Mouse (Mus musculus): ENCODE data around the gene Gnai2. TPM values are rescaled to one million over a fixed set of nuclear protein-coding genes. Genes with fewer than 3 reads are reported as not detected.
A peak's percentile ranks its signal among the peaks of the same experiment; 100 is the strongest.

The Gnai2 gene
- polyA plus RNA-seq, 1 experiment from 2014 or later: 144 TPM

DNA sequence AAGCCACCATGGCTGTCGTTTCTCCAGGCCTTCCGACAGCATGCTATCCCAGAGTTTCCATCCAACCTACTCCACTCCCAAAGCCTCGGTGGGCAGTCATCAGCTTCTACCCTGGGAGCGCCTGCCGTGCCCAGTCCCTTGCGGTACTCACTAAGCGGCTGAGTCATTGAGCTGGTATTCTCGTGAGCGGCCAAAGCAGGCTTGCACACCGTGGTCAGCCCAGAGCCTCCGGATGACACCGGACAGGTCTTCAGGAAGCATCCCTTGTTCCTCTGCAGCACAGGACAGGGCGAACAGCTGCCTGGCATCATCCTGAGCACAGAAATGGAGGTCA lies 15.7 kb downstream of the Gnai2 start:
- Histone ChIP-seq H3K27ac (peak overlapping the region; percentile 78), H3K9me3 (replicated peaks) (no peaks in the 10 kb centered on the region), H3K9ac (no peak overlapping the region), H3K27me3 (no peaks in the 10 kb centered on the region), H3K4me3 (replicated peaks) (no peak overlapping the region), H3K4me1 (replicated peaks) (peaks cover 41% of the 10 kb centered on the region), H3K4me2 (no peak overlapping the region), H3K36me3 (peaks cover 86% of the 10 kb centered on the region)
- peak; percentile 16 for ATAC-seq (ENCODE audit: low read depth)
- WGBS (ENCODE audit: insufficient replicate concordance): 71% methylated on average over 13 of the region's 13 CpGs
- DNase-seq: no peak

GRCm38 (mm10) chr9:107618778-107619545 lies 16.2 kb downstream of the Gnai2 start:
- Histone ChIP-seq H3K27me3 (no peaks in the 10 kb centered on the region), H3K36me3 (peaks cover 87% of the 10 kb centered on the region), H3K27ac (peak overlapping the region; percentile 78), H3K4me2 (0 out of 2 replicates have a peak overlapping the region, but pooled peaks have one; percentile 1), H3K9me3 (replicated peaks) (no peaks in the 10 kb centered on the region), H3K9ac (peak overlapping the region; percentile 41; the same call in 1 of the 2 replicates), H3K4me3 (replicated peaks) (no peak overlapping the region), H3K4me1 (replicated peaks) (peaks cover 36% of the 10 kb centered on the region)
- ATAC-seq (ENCODE audit: low read depth): peak; percentile 54
- WGBS (ENCODE audit: insufficient replicate concordance): 55% methylated on average over 13 of the region's 13 CpGs
- DNase-seq: no peak

DNA sequence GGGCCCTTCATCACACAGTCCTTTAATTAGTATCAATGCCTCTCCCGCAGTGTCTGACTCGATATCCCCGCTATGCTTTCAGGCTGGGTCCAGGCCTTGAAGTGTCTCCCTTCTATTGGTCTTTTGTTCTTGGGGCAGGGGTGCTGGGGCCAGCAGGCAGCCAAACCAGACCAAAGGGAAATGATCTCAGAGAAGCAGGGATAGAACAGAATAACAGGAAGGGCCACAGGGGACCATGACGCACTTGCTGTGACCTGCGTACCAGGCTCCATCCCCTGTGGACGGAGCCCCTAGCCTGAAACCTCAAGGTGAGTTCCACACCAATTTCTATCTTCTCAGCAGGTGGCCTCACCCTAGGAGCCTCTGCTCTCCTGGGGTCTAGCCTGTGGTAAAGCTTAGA lies 17.1 kb downstream of the Gnai2 start:
- DNase-seq: no peak
- Histone ChIP-seq H3K4me2 (no peak overlapping the region), H3K4me3 (replicated peaks) (no peak overlapping the region), H3K9ac (no peak overlapping the region), H3K27ac (peak overlapping the region; percentile 78), H3K4me1 (replicated peaks) (peaks cover 37% of the 10 kb centered on the region), H3K36me3 (peaks cover 82% of the 10 kb centered on the region), H3K27me3 (no peaks in the 10 kb centered on the region), H3K9me3 (replicated peaks) (no peaks in the 10 kb centered on the region)
- 87% methylated on average over 6 of the region's 6 CpGs for WGBS (ENCODE audit: insufficient replicate concordance)
- no peak for ATAC-seq (ENCODE audit: low read depth)

GRCm38 (mm10) chr9:107617461-107617860 lies 17.7 kb downstream of the Gnai2 start:
- Histone ChIP-seq H3K36me3 (peaks cover 77% of the 10 kb centered on the region), H3K4me2 (no peak overlapping the region), H3K4me1 (replicated peaks) (peaks cover 40% of the 10 kb centered on the region), H3K4me3 (replicated peaks) (no peak overlapping the region), H3K9me3 (replicated peaks) (no peaks in the 10 kb centered on the region), H3K27me3 (no peaks in the 10 kb centered on the region), H3K27ac (no peak overlapping the region), H3K9ac (no peak overlapping the region)
- WGBS (ENCODE audit: insufficient replicate concordance): 61% methylated on average over 2 of the region's 2 CpGs
- DNase-seq (no peak), ATAC-seq (ENCODE audit: low read depth) (no peak)

- Histone ChIP-seq H3K27me3 (no peaks in the 10 kb centered on the region), H3K4me3 (replicated peaks) (no peak overlapping the region), H3K36me3 (peaks cover 62% of the 10 kb centered on the region), H3K27ac (no peak overlapping the region), H3K4me1 (replicated peaks) (peaks cover 54% of the 10 kb centered on the region), H3K9me3 (replicated peaks) (no peaks in the 10 kb centered on the region), H3K9ac (no peak overlapping the region), H3K4me2 (no peak overlapping the region)
- ATAC-seq (ENCODE audit: low read depth) (no peak), DNase-seq (no peak)
- WGBS (ENCODE audit: insufficient replicate concordance): 88% methylated on average over 4 of the region's 4 CpGs
These were observed 20.1 kb downstream of the Gnai2 start for GRCm38 (mm10) chr9:107615035-107615434.

- Histone ChIP-seq H3K9me3 (replicated peaks) (no peaks in the 10 kb centered on the region), H3K4me1 (replicated peaks) (peaks cover 47% of the 10 kb centered on the region), H3K36me3 (peaks cover 42% of the 10 kb centered on the region), H3K27ac (peak overlapping the region; percentile 71), H3K27me3 (no peaks in the 10 kb centered on the region), H3K4me3 (replicated peaks) (peak overlapping the region; percentile 61), H3K4me2 (peak overlapping the region; percentile 87), H3K9ac (peak overlapping the region; percentile 67)
- DNase-seq (no peak), ATAC-seq (ENCODE audit: low read depth) (0 out of 2 replicates have a peak, but pooled peaks have one; percentile 2)
- 9% methylated on average over 12 of the region's 12 CpGs for WGBS (ENCODE audit: insufficient replicate concordance)
These were observed 22.1 kb downstream of the Gnai2 start for GRCm38 (mm10) chr9:107612945-107613569.

DNA sequence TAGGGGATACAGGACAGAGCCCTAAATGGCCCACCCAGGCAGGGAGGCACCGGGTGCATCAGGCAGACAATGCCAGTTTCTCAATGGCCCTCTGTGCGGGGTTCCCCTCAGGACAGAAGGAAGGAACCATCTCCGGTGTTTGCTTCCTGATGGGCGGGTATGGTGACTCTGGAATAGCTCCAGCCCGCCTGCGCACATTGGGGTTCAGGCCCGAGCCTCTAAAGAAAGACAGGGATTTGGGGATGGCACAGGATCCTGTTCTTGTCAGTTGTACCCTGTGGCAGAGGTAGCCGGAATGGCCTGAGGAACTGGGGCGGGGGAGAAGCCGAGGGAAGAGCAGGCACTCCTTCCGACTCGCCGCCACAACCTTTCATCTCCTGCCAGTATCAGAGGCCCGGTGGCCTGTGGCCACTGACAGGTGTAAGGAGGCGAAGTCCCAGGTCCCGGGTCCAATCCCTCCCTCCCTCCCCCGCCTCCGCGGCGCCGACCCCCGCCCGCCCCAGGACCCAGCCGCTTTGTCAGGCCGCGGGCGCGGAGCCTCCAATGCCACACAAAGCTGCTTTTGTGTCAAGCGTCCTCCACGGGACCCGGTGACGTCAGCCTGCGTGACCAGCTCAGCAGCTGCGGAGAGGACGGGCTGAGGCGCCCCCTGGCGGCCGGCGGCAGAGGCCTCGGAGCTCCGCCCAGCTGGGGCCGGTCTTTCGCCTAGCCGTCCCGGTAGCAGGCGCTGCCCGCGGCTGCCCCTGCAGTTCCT lies 22.8 kb downstream of the Gnai2 start:
- DNase-seq (peak; percentile 98), ATAC-seq (ENCODE audit: low read depth) (peak; percentile 92)
- Histone ChIP-seq H3K9me3 (replicated peaks) (no peaks in the 10 kb centered on the region), H3K4me3 (replicated peaks) (peak overlapping the region; percentile 61), H3K9ac (peak overlapping the region; percentile 80), H3K4me1 (replicated peaks) (peaks cover 52% of the 10 kb centered on the region), H3K27ac (peak overlapping the region; percentile 75), H3K4me2 (peak overlapping the region; percentile 87), H3K36me3 (peaks cover 37% of the 10 kb centered on the region), H3K27me3 (no peaks in the 10 kb centered on the region)
- 6% methylated on average over 47 of the region's 48 CpGs for WGBS (ENCODE audit: insufficient replicate concordance)

GRCm38 (mm10) chr9:107611456-107612190 lies 23.5 kb downstream of the Gnai2 start:
- Histone ChIP-seq H3K27me3 (0 out of 2 replicates have a peak, but pooled peaks cover 4% of the 10 kb centered on the region), H3K4me3 (replicated peaks) (peak overlapping the region; percentile 61; the same call in 1 of the 2 replicates), H3K9ac (peak overlapping the region; percentile 80), H3K36me3 (peaks cover 29% of the 10 kb centered on the region), H3K9me3 (replicated peaks) (no peaks in the 10 kb centered on the region), H3K4me2 (peak overlapping the region; percentile 87), H3K4me1 (replicated peaks) (peaks cover 59% of the 10 kb centered on the region), H3K27ac (peak overlapping the region; percentile 75)
- WGBS (ENCODE audit: insufficient replicate concordance): 39% methylated on average over 6 of the region's 6 CpGs
- ATAC-seq (ENCODE audit: low read depth) (no peak), DNase-seq (no peak)

DNA sequence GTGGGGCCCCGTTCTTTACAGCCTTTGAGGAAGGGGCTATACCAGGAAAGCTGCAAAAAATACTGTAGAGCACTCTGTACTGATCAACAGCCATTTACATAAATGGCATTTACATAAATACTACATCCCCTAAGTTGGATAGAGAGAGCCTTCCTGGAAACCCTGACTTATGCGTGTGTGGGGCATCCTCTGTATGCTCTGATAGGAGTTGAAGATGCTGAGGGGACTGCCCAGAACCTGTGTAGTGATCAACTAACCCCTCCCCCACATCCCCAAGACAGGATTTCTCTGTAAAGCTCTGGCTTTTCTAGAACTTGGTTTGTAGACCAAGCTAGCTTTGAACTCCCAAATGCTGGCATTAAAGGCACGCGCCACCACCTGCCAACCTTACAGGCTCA lies 25.7 kb downstream of the Gnai2 start:
- 0 out of 2 replicates have a peak, but pooled peaks cover 16% of the 10 kb centered on the region for H3K27me3 ChIP-seq
- 69% methylated on average over 4 of the region's 4 CpGs for WGBS (ENCODE audit: insufficient replicate concordance)
- peaks cover 7% of the 10 kb centered on the region for H3K36me3 ChIP-seq
- no peaks in the 10 kb centered on the region for H3K9me3 ChIP-seq (replicated peaks)
- H3K4me1 ChIP-seq (replicated peaks): peaks cover 70% of the 10 kb centered on the region
- DNase-seq (no peak), ATAC-seq (ENCODE audit: low read depth) (no peak)
- H3K4me3 ChIP-seq (replicated peaks): no peak overlapping the region
- no peak overlapping the region for H3K9ac ChIP-seq
- no peak overlapping the region for H3K27ac ChIP-seq
- H3K4me2 ChIP-seq: no peak overlapping the region

DNA sequence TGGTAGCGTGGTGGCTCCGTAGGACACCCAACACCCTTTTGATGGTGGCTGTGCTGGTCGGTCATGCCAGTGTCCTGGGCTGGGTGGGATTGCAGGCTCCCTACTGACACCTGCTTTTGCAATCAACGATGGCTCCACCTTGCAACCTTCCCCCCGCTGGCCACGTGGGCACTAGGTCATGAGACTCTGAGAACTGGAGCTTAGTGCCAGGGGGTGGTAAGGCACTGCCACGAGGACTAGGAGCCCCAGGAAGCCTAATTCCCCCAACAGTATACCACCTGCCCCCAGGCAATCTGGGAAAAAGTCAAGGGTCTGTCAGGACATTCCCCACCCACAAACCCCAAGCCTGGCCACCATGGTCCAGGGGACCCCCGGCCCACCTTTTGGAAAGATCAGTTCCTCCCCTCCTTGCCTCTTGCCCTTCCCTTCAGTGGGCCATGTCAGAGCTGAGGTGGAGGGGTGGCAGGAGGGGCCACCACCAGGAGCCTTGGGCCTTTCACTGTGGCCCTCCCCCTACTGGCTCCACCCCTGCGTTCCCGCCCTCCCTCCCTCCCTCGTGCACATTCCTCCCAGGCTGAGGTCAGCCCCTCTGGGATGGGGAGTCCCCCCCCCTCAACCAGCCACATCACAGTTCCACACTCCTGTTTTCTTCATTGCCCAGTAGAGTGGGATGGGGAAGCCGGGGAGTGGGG lies 26.3 kb downstream of the Gnai2 start, which contains the start of gene Sema3b:
Gene Sema3b (minus strand): TSS at position 489 of the 692 bp plus-strand sequence.
- WGBS (ENCODE audit: insufficient replicate concordance): 48% methylated on average over 12 of the region's 12 CpGs
- Histone ChIP-seq H3K4me1 (replicated peaks) (peaks cover 70% of the 10 kb centered on the region), H3K27me3 (peaks cover 21% of the 10 kb centered on the region), H3K4me2 (no peak within 1 kb of the TSS), H3K9me3 (replicated peaks) (no peaks in the 10 kb centered on the region), H3K4me3 (replicated peaks) (no peak within 1 kb of the TSS), H3K27ac (no peak within 1 kb of the TSS), H3K36me3 (peaks cover 2% of the 10 kb centered on the region; the same call in 1 of the 2 replicates), H3K9ac (no peak within 1 kb of the TSS)
- ATAC-seq (ENCODE audit: low read depth): no peak
- no peak for DNase-seq
